Mouse (Mus musculus): ENCODE measurements around the gene Sgpl1. TPM values are rescaled to one million over a fixed set of nuclear protein-coding genes. Genes with fewer than 3 reads are reported as not detected.

The Sgpl1 gene
- polyA plus RNA-seq (2015; fragmentation: Nextera tagmentation; extraction: Ambion mirVana): 73.4 and 74.8 TPM in 2 replicates

DNA sequence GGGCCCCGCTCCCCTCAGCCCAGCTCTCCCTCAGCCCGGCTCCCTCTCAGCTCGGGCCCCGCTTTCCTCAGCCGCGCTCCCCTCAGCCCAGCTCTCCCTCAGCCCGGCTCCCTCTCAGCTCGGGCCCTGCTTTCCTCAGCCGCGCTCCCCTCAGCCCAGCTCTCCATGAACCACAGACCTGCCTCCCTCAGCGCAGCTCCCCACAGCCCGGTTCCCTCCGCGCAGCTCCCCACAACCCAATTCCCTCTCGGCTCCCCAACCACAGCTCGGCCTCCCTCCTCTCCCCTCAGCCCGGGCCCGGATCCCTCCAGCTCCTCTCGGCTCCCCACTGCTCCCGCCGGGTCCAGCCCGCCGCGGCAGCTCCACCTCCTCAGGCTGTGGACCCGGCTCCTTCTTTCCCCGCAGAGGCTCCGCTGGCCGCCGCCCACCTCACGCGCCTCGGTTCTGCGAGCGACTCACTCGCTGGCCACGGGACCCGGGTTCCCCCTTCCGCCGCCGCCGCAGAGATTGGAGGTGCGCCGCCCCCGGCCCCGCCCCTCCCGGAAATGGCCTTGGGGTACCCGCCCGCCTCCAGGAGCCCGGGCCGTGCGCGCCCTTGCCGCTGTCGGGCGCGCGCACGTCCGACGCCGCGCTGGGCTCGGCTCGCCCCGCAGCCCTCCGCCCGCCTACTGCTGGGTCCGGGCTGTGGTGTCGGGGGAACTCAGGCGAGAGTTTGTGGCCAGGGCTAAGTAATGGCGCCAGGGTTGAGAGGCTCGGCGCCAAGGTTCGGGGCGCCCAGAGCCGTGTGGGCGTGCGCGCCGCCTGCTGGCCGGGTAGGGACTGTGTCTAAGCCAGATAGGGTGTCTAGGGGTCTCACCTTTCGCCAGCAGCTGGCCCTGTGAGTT lies at the start of gene Sgpl1:
Gene Sgpl1 (minus strand): TSS at position 547 of the 884 bp plus-strand sequence.

DNA sequence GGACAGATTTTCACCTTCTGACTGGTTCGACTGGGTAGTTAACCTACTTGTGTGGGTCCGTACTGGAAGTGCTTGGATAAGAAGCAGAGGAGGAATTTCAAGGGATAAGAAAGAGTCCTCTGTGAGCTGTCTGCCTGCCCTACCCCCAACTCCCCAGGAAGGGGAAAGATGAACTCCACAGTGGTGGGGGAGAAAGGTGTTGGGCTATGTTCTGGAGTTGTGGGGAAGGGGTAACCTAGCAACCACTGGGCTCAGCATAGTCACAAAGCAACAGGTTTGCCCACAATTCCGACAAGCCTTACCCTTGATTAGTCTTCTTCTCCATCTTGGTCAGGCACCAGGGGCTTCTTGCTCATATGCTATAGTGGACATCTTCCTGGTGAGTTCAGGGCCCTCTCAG lies 24.2 kb upstream of the Sgpl1 start, which contains the start of gene Tbata:
Gene Tbata (plus strand): TSS at position 301 of the 400 bp plus-strand sequence.

DNA sequence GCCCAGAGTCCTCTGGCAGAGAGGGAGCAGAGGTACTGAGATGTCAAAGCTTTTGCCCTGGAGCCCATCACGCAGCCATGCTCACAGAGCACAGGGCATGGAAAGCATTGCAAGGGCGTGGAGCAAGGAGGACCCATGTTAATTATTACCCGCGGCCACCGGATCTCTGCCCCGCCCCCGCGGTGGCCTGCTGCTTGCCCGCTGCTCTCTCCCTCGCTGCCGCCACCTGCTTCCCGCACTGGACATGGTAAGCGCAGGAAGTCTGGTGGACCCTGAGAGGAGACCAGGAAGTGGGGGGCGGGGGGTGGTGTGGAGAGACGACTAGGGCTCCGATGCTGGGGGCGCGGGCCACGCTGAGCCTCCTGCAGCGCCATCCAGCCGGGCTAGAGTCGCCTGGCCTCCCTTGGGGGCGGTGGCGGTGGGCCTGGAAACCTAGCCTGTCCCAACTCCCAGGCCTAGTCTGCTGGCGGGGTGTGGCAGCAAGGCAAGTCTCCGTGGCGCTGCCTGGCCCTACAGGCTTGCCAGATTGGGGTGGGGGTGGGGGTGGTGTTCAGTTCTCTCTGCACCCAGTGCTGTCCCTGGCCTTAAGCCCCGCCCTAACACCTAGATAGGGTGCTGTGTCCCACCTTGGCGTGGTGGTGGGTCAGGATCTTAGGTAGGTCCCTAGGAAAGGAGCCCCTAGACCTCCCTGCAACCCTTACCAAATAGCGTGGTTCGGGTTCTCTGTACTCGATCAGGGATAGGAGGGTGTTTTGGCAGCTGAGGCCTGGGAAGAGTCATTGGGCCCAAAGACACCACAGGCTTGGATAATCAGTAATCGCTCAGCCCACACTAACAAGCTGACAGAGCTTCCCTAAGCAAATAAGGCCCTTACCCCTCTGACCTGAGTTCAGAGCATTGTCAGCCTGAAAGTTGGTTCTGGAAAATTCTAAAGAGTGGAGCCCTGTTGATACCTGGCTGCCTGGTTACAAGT lies 58.0 kb downstream of the Sgpl1 start, which contains the start of gene Pcbd1:
Gene Pcbd1 (plus strand): TSS at position 162 of the 973 bp plus-strand sequence.

Small RNA genes lying within 50 kb of the gene (microRNA-seq; reads per million reads assigned to microRNA genes)
- gene Gm44308: not detected

Other genes with a start within 250 kb of the Sgpl1 start
- 24.8 and 30.5 TPM in 2 replicates for gene Pcbd1, start 58.4 kb downstream of the Sgpl1 start, polyA plus RNA-seq (2015; fragmentation: Nextera tagmentation; extraction: Ambion mirVana)
- gene Tbata, start 24.3 kb upstream of the Sgpl1 start, polyA plus RNA-seq (2015; fragmentation: Nextera tagmentation; extraction: Ambion mirVana): 0.73 and 1.2 TPM in 2 replicates
- gene Adamts14, start 125.7 kb upstream of the Sgpl1 start, polyA plus RNA-seq (2015; fragmentation: Nextera tagmentation; extraction: Ambion mirVana): 2.1 and 2.2 TPM in 2 replicates
- not detected in 2 replicates for gene Prf1, start 150.1 kb upstream of the Sgpl1 start, polyA plus RNA-seq (2015; fragmentation: Nextera tagmentation; extraction: Ambion mirVana)
- gene Pald1, start 235.8 kb upstream of the Sgpl1 start, polyA plus RNA-seq (2015; fragmentation: Nextera tagmentation; extraction: Ambion mirVana): 8.3 and 8.5 TPM in 2 replicates